Mouse (Mus musculus) thymus, adult 18-20 months (tissue): Measurements from ENCODE around the gene Reep6.
A peak's percentile ranks its signal among the peaks of the same experiment; 100 is the strongest.

Experiments
- DNase-seq, 2 experiments: peaks; one replicate each; pipeline ENCODE4 v3.0.0; 2022; ENCODE audit warnings: mixed read lengths in 2 of 2

The Reep6 gene

DNA sequence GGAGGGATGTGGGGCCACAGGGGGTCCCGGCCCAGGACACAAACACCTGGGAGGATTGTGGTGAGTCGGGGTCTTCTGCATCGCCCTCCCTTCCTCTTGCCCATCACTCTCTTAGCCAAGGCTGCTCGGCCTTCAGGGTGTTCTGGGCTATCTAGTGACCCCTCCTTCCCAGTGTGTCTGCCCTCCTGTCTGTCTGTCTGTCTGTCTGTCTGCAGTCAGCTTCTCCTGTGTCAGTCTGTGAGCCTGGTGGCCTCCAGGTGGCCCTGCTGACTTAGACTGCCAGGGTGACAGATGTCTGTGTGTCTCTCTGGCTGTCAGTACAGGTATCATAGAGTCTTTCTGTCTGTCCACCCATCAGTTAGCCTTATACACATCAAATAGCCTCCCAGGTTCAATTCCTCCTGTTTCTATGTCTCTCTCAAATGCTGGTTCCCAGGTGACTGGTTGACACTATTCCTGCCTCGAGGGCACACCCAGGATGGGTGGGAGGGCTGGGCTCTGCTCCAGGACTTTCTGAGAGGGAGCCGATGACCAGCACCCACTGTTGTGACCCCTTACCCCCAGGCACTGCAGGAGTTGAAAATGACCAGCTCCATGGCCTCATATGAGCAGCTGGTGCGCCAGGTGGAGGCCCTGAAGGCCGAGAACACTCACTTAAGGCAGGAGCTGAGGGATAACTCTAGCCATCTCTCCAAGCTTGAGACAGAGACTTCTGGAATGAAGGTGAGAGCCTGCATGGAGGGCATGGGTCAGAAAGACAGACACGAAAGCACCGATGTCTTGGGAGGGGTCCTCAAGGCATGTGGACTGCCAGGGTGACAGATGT lies 28.3 kb upstream of the Reep6 start:
- DNase-seq = no peak

DNA sequence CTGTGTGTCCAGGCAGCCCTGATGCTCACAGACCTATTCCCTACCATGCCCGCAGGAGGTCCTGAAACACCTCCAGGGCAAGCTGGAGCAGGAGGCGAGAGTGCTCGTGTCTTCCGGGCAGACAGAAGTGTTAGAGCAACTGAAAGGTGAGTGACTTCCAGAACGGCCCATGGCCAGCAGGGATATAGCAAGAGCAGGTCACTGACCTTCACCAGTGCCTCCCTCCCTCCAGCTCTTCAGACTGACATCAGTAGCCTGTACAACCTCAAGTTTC lies 27.7 kb upstream of the Reep6 start:
- no peak for DNase-seq

DNA sequence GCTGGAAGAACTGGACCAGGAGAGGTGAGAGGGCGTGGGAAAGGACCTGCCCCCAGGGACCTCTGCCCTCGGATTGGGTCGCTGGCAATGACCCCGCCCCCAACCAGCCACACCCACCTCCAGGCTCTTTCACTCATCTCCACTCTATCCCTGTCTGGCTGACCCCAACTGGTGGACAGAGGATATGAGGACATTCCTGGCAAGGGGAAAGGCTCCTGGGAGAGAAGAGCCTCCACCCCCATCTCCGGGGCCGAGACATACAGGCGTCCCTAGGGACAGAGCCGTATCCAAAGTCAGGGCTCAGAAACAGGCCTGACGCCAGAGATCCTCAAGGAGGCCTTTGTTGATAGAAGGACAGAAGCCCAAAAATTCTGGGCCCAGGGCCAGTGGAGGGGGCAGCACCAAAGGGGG lies 27.3 kb upstream of the Reep6 start:
- DNase-seq = no peak

DNA sequence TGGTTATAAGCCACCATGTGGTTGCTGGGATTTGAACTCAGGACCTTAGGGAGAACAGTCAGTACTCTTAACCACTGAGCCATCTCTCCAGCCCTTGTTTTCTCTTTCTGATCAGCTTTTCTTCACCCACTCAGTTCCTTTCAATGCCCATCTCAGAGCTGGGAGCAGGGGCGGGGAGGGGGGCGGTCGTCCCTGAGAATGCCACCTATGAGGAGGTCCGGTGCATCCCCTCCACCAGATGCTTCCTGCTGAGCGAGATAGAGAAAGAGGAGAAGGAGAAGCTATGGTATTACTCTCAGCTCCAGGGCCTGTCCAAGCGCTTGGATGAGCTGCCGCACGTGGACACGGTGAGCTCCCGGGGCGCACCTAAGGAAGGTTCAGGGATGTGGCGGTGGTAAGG lies 25.3 kb upstream of the Reep6 start:
- no peak for DNase-seq

DNA sequence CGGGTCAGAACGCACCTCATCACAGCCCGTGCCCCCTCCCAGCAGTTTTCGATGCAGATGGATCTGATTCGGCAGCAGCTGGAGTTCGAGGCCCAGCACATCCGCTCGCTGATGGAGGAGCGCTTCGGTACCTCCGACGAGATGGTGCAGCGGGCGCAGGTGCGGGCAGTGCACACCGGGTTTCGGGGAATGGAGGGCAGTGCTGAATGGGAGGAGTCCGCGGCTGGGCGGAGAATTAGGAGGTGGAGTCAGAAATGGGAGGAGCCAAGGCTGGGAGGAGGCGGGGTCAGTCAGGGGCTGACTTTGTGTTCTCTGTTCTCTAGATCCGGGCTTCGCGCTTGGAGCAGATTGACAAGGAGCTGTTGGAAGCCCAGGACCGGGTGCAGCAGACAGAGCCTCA lies 24.9 kb upstream of the Reep6 start:
- no peak for DNase-seq

DNA sequence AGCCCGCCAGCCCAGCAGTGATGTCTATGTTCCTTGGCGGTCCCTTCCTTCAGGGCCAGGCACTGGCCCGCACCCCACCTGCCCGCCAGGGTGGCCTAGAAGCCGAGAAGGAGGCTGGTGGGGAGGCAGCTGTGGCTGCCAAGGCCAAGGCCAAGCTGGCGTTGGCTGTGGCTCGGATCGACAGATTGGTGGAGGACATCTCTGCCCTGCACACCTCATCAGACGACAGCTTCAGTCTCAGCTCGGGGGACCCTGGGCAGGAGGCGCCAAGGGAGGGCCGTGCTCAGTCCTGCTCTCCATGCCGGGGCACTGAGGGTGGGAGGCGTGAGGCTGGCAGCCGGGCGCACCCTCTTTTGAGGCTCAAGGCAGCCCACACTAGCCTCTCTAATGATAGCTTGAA lies 18.2 kb upstream of the Reep6 start:
- DNase-seq = no peak

DNA sequence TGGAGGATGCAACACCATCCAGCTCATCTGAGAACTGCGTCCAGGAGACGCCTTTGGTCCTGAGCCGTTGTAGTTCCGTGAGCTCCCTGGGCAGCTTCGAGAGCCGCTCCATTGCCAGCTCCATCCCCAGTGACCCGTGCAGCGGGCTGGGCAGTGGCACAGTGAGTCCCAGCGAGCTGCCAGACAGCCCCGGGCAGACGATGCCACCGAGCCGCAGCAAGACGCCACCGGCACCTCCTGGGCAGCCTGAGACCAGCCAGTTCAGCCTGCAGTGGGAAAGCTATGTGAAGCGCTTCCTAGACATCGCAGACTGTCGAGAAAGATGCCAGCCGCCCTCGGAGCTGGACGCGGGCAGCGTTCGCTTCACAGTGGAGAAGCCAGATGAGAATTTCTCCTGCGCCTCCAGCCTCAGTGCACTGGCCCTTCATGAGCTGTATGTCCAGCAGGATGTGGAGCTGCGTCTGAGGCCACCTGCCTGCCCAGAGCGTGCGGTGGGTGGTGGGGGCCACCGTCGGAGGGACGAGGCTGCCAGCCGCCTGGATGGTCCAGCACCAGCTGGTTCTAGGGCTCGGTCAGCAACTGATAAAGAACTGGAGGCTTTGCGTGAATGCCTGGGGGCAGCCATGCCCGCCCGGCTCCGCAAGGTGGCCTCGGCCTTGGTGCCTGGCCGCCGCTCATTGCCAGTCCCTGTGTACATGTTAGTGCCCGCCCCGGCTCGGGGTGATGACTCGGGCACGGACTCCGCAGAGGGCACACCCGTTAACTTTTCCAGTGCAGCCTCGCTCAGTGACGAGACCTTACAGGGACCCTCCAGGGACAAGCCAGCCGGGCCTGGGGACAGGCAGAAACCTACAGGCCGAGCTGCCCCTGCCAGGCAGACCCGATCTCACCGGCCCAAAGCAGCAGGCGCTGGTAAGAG lies 16.9 kb upstream of the Reep6 start:
- no peak for DNase-seq

DNA sequence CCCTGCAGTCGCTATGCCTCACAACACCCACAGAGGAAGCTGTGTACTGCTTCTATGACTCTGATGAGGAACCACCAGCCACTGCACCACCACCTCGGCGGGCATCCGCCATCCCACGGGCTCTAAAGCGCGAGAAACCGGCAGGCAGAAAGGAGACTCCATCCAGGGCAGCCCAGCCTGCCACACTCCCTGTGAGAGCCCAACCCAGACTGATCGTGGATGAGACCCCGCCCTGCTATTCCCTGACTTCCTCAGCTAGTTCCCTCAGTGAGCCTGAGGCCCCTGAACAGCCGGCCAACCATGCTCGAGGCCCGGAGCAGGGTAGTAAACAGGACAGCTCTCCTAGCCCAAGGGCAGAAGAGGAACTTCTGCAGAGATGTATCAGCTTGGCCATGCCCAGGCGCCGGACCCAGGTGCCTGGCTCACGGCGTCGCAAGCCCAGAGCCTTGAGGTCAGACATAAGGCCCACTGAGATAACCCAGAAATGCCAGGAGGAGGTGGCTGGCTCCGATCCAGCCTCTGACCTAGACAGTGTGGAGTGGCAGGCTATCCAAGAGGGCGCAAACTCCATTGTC lies 16.0 kb upstream of the Reep6 start:
- no peak for DNase-seq

DNA sequence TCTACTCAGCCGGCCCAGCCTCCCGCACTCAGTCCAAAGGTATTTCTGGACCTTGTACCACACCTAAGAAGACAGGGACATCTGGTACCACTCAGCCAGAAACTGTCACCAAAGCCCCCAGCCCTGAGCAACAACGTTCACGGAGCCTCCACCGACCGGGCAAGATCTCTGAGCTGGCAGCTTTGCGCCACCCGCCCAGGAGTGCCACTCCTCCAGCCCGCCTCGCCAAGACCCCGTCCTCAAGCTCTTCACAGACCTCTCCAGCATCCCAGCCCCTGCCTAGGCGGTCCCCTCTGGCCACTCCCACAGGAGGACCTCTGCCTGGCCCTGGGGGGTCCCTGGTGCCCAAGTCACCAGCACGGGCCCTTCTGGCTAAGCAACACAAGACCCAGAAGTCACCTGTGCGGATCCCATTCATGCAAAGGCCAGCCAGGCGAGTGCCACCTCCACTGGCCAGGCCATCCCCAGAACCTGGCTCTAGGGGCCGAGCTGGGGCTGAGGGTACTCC lies 15.2 kb upstream of the Reep6 start:
- DNase-seq = no peak

DNA sequence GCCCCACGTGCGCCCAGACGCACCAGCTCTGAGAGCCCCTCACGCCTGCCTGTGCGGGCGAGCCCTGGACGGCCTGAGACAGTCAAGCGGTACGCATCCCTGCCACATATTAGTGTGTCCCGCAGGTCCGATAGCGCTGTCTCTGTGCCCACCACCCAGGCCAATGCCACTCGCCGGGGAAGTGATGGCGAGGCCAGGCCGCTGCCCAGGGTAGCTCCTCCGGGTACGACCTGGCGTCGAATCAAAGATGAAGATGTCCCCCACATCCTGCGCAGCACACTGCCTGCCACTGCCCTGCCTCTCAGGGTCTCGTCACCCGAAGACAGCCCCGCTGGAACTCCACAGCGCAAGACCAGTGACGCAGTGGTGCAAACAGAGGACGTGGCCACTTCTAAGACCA lies 14.4 kb upstream of the Reep6 start:
- DNase-seq = no peak

DNA sequence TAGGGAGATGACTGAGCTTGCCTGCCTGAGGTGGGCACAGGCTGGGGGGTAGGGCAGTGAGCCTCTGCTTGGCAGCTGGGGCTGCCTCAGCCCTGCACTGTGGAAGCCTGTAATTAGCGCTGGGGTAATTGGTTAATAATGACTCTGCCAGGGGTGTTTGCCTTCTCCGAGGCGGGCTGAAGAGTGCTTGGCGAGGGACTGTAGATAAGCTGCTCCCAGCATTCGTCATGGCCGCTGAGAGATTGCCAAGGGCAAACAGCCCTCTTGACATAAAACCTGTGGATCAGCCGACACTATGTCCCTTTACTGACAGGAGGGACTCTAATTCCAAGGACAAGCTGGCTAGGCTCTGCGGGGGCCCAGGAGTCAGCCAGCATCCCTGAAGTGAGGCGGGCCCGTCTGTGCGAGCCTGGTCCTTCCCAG lies 13.4 kb upstream of the Reep6 start:
- DNase-seq = no peak

DNA sequence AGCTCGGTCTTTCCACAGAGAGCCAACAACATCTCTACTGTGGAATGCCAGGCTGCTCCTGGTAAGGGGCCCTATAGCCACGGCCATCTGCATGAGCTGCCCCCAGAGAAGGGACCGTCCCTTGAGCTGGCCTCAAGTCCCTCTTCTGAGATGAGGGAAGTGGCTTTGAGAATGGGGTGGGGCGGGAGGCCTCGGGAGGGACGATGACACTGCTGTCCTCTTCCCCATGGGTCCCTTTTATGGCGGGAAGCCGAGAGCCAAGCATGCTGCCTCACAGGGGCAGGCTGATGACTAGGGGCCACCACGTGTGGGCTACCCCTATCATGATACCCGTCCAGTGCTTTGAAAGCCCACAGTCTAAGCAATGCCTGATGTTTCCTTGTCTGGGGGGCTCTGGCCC lies 12.7 kb upstream of the Reep6 start:
- DNase-seq = no peak

DNA sequence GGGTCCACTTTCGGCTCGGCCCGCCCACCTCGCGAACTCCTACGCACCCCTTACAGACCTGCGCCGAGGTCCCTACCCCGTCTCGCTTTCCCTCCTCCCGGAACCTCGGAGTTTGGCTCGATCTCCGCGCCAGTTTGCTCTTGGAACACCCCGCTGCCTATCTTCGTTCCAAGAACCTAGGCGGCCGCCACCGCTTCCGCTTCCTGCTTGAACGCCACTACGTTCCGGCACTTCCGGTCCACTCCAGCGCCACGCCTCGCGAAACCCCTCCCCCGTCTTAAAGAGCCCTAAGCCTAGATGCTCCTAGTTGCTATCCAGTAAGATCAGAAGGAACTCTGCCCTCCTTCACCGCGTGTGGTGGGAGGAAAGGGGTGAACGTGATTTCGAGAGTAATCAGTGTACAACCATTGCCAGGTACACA lies 9.4 kb upstream of the Reep6 start, which contains the start of gene 2310011J03Rik:
TSS of gene 2310011J03Rik (minus strand) at position 198 of the 421 bp plus-strand sequence.
- DNase-seq = peak; percentile 85 to 86

DNA sequence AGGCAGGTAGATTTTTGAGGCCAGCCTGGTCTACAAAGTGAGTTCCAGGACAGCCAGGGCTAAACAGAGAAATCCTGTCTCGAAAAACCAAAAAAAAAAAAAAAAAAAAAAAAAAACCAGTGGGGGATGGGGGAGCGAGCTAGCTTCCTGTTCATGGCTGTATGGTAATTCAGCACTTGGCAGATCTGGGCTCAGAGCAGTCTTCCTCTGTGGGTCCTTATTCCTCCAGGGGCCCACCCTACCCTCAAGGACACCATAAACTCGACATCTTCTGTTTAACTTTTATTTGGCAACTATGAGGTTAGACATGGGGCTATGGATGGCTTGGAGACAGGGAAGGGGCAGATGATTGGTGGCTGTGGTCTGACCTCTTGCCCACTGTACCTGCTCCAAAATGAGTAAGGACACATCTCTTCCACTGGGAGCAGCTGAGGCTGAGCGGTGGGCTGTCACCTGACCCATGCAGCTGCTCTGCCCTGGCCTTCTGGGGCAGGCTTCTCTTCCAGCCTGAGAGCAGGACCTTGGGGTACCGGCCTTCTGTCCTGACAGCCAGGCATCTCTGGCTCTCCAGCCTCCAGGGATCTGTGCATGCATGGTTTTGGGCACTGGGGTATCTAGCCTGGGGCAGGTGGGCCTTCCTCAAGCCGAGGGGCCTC lies 8.6 kb upstream of the Reep6 start:
- no peak for DNase-seq

DNA sequence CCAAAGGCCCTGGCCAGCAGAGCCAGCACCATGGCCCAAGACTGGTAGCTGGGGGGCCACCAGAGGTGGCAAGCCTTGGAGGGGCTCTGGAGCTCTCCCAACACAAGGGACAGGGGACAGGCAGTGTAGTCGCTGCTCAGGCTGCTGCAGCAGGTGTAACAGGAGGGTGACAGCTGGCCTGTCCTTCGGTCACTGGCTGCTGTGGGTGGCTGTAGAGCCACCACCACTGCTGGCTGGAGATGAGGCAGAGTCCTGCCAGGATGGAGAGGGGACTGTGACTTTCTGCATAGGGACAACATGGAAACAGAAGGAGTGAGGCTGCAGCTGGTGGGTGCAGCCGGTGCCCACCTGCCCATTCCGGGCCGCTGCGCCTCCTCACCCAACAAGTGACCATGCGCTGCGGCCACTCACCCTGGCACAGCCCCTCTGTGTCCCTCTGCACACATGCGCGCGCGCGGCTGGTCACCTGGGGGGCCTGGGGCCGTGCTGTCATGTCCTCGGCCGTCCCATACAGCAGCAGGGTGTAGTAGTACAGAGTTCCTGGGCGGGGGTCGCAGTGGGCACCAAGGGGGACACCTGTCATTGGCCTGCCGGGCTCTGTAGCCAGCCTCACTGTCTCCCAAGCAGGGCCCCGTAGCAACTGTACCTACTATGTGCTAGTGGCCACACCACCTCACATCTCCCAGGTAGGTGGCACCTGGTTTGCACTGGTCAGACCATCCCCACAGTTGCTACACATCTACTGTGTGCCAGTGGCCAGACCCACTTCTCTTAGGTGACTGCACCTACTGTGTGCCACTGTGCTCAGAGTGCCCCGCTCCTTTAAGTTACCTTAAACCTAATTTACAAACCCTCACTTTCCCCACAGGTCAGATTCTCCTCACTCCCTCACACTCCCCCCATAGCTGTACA lies 7.8 kb upstream of the Reep6 start:
- DNase-seq = no peak

DNA sequence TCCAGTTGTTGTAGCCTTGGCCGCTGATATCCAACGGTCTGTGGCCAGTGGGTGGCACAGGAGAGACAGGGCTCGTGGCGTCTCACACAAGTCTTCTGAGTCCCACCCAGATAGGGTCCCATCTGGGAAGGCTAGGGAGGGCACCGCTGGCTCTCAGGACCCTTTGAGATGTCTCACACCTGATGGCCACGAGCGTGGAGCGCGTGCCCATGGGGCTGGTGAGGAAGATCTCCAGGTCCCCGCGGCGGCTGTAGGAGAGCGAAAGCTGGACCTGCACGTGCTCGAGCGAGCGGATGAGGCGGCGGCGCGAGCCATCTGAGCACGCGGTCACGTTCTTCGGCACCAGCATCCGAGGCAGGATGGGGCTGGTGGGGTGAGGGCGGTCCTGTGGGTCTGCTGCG lies 6.9 kb upstream of the Reep6 start:
- no peak for DNase-seq

DNA sequence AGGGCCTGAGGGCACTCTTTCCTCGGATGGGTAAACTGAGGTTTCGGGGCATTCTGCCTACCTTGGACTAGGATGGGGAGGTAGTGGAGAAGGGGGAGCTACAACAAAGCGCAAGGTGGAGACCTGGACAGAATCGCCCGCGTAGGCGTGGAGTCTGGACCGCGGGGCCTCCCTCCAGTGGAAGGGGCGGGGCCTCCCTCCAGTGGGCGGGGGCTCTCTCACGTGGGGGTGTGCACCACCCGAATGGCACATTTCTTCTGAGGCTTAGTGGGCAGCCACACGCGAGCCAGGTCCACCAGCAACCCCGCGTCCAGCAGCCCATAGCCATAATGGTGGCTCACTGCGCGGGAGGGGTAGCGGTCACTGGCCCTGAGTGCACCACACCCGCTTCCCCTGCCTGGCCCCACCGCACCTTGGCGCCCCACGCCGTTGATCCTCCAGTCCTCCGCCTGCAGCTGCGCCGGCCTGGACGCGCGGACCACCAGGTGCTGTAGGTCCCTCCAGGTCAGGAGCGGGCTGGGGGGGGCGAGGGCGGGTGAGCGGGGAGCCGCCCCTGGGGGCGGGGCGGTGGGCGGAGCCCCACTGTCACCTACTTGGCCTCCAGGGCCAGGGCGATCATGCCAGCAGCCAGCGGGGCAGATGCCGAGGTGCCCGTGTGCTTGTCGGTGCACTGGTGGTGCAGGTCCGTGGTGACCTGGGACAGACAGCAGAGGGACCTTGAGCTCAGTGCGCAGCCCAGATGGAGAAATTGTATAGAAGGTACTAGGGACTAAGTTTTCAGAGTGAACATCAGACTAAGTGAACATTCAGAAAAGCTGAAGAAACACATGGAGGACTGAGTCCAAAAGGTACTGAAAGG lies 6.3 kb upstream of the Reep6 start:
- DNase-seq = peak; percentile 42 to 57

DNA sequence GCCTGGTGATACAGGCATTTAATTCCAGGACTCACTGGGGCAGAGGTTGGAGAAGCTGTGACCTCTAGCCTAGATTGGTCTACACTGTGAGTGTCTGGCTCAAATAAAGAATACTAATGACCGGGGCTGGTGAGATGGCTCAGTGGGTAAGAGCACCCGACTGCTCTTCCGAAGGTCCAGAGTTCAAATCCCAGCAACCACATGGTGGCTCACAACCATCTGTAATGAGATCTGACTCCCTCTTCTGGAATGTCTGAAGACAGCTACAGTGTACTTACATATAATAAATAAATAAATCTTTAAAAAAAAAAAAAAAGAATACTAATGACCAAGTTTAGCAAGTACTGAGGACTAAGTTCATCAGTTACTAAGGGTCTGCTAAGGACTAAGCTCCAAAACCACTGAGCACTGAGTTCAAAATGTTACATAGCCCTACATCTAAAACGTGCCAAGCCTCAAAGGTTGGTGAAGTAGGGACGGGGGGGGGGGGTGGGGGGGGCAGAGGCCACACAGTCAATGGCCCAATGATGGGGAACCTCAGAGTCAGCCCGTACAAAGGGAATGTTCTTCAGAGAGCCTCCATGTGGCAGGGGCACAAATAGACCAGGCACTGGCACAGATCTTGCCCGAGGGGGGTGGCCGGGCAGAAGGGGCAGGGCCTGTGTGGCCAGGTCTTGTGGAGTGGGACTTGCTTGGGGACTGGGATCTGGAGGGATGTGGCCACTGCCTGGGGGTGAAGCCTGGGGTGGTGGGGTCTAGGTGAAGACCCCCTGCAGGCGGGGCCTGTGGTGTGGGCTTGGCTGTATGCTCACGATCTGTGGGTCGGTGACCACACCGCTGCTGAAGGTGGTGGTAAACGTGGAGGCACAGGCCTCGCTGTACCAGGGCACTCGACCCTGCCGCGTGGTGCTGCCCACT lies 5.4 kb upstream of the Reep6 start:
- DNase-seq = no peak

DNA sequence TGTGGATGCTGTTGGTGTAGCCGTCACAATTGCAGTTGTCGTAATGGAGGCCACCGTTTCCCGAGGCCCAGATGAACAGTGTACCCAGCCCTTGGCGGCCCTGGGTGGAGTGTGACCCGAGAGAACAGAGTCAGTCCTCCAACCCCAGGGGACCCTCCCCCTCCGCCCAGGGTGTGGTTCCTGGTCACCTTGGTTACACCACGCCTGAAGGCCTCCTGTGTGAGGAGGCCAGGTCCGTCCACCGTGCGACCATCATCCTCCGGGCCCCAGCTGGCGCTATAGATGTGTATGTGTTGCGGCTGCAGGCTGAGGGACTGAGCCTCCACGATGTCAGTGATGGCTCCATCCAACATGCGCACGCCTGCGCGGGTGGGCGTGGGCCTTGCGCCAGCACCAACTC lies 4.7 kb upstream of the Reep6 start:
- DNase-seq = no peak

DNA sequence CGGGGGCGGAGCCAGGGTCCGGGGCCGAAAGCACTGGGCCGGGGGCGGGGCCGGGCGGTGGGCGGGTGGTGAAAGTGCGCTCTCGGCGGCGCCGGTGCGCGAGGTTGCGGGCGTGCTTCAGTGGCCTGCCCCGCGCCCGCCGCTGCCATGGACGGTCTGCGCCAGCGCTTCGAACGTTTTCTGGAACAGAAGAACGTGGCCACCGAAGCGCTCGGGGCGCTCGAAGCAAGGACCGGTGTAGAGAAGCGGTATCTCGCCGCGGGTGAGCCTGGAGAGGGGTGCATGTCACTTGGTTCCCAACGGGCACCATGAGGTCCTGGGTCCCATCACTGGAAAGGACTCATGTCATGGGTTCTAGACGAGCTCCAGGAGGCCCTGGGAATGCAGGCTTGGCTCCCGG lies 331 bp downstream of the Reep6 start:
- DNase-seq = no peak
